Mouse (Mus musculus) kidney, adult 2 months (tissue): ENCODE results near the gene Sash1.

Experiments used
- CTCF ChIP-seq: fragments of 200-500 bp; conservative IDR thresholded peaks from 2 replicates; pipeline ENCODE4 v1.5.1; 2011; ENCODE audit warnings: low read depth, mild to moderate bottlenecking, control low read depth, low read length, moderate library complexity, mixed read lengths; ENCODE audit not compliant: insufficient read depth, insufficient read length
- POLR2A ChIP-seq: fragments of 200-500 bp; IDR thresholded peaks from one replicate; pipeline ENCODE4 v1.6.1; 2011; ENCODE audit warnings: low read depth, low read length, control low read depth

DNA sequence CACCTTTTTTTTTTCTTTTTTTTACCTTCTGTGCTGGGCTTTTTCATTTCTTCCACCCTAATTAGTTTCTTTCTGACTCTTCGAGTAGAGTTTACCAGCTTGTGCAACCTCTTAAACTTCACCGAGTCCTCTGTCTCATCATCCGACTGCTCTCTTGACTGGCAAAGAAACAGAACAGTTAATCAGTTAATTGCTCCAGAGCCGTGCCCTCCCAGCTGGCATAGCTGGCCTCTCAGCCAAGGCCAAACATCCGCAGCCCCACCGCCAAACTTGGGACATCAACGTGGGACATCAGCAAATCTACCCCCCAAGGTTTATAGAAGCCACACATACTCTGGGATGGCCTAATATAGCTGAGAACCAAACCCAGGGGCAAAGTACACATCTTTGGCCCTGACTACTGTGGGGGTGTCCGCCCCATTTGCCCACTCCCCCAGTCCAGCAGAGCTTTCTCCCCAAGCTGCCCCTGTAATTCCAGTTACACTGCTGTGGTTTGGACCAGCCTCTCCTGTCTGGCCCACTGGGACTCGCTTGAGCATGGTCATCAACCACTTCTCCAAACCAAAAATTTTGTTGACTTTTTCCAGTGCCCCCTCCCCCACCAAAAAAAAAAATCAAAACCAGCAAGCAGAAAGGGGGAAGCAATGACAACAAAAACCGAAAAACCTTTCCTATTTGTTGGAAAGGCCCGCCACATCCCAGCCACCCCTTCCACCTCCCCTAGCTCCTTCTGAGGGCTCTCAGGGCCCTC is 129.1 kb downstream of the Sash1 start:
- TF ChIP-seq CTCF (no peak), POLR2A (no peak)
